Mouse (Mus musculus) intestine, embryonic 14.5 days (tissue): Measurements from ENCODE around the gene Pklr. TPM values are rescaled to one million over a fixed set of nuclear protein-coding genes. Genes with fewer than 3 reads are reported as not detected.

Experiments
- ATAC-seq: fragments of 200-750 bp; cut with Nextera tagmentation; replicated peaks from 2 replicates; pipeline ENCODE4 v1.8.0; 2017; ENCODE audit warnings: low read depth, moderate number of reproducible peaks, moderate TSS enrichment, moderate library complexity; ENCODE audit not compliant: low FRiP score, low TSS enrichment
- DNase-seq: peaks from one replicate; pipeline ENCODE4 v3.0.0-alpha.2; 2018; ENCODE audit warnings: low spot score
- H3K27ac ChIP-seq: fragments of 300-500 bp; sonication (generic); 2 replicates; pipeline ENCODE4 v1.5.1; 2014; ENCODE audit warnings: low read depth, mild to moderate bottlenecking, control low read depth
- H3K27me3 ChIP-seq: fragments of 300-500 bp; sonication (generic); replicated peaks from 2 replicates; pipeline ENCODE4 v1.6.1; 2014; ENCODE audit warnings: low read length, control low read depth; ENCODE audit not compliant: control insufficient read depth, insufficient read depth
- H3K36me3 ChIP-seq: fragments of 300-500 bp; sonication (generic); 2 replicates; pipeline ENCODE4 v1.6.1; 2014; ENCODE audit warnings: low read length, control low read depth; ENCODE audit not compliant: control insufficient read depth, insufficient read depth
- H3K4me1 ChIP-seq: fragments of 300-500 bp; sonication (generic); replicated peaks from 2 replicates; pipeline ENCODE4 v1.6.1; 2014; ENCODE audit warnings: low read length, control low read depth, mixed read lengths; ENCODE audit not compliant: control insufficient read depth, insufficient read depth
- H3K4me2 ChIP-seq: fragments of 300-500 bp; sonication (generic); 2 replicates; pipeline ENCODE4 v1.6.1; 2014; ENCODE audit warnings: low read length
- H3K4me3 ChIP-seq: fragments of 300-500 bp; sonication (generic); 2 replicates; pipeline ENCODE4 v1.5.1; 2014; ENCODE audit warnings: low read depth, low read length, control low read depth, mixed read lengths
- H3K9ac ChIP-seq: fragments of 300-500 bp; sonication (generic); 2 replicates; pipeline ENCODE4 v1.6.1; 2014; ENCODE audit warnings: mild to moderate bottlenecking, low read length
- H3K9me3 ChIP-seq: fragments of 300-500 bp; sonication (generic); 2 replicates; pipeline ENCODE4 v1.6.1; 2016; ENCODE audit warnings: low read length, control low read depth; ENCODE audit not compliant: control insufficient read depth
- WGBS: fragments of 180-500 bp; shearing (Covaris S2); extraction: QIAGEN DNeasy Blood & Tissue Kit; methylation state at CpG from one replicate; pipeline ENCODE4 v1.1.7; 2014; 5-methylcytosine and 5-hydroxymethylcytosine counted together
- polyA plus RNA-seq: library from polyadenylated mRNA; unstranded; fragments of >200 nt; fragmentation: Nextera tagmentation; extraction: Ambion mirVana; gene quantifications from 2 replicates; pipeline ENCODE4 v1.2.1, GENCODE M21; 2014

The Pklr gene
- polyA plus RNA-seq: 13.3 and 15.8 TPM in 2 replicates

DNA sequence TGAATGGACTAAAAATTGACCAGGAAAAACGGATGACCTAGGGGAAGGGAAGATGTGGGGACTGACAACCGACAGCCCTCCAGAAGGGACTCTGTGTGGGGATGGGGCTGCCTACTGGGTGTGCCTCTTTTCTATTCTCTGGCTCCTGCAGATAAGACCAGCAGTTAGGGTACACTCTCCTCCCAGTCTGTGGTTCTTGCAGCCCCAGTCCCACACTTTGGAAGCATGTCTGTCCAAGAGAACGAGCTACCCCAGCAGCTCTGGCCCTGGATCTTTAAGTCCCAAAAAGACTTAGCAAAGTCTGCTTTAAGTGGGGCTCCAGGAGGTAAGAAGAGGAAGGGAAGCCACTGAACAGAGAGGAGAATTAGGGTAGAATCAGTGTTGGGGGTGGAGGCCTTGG is at the start of gene Pklr:
TSS of gene Pklr (plus strand) at position 185 of the 400 bp plus-strand sequence.
- no peak for DNase-seq
- Histone ChIP-seq H3K9me3 (no peaks in the 10 kb centered on the region), H3K36me3 (no peaks in the 10 kb centered on the region), H3K27ac (no peak within 1 kb of the TSS; the same call in 1 of the 2 replicates), H3K4me2 (peak within 1 kb of the TSS; percentile 30), H3K4me3 (no peak within 1 kb of the TSS), H3K27me3 (no peaks in the 10 kb centered on the region), H3K9ac (no peak within 1 kb of the TSS), H3K4me1 (0 out of 2 replicates have a peak, but pooled peaks cover 5% of the 10 kb centered on the region)
- 53% methylated on average over 3 of the region's 3 CpGs for WGBS
- no peak for ATAC-seq

DNA sequence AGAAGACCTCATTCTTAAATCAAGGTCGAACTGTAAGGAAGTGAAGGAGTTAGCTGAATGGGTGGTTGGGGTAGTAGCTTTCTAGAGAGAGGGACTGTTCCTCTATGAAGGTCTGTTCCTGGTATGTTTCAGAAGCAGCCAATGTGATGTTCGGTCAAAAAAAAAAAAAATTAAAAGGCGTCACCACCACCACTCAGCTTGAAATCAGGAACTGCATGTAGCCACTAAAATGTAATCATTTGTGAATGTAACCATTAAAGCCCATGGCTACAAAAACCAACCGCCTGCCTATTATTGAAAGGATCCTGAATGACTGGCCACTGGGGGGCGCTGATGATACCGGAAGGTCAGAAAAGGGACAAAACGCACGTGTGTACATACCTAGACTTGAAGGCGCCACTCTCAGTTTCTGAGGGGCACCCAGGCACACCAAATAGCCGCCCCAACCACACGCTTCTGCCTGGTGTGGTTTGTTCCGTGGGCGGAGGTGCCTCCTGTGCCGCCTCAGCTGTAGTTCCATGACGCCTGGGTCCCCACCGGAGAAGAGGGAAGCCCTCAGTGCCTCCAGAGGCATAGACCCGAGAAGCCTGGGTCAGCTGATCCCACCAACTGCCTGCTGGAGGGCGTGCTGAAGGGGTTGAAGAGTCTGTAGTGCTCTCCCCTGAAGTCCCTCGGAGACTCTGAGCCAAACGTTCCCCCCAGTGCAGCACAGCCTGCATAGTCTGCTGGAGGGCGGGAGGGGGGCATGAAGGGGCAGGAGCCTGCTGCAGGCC is 48.4 kb upstream of the Pklr start:
- Histone ChIP-seq H3K27ac (no peak overlapping the region), H3K4me2 (peak overlapping the region; percentile 33), H3K4me1 (peaks cover 10% of the 10 kb centered on the region; the same call in 1 of the 2 replicates), H3K9ac (no peak overlapping the region), H3K4me3 (no peak overlapping the region), H3K36me3 (0 out of 2 replicates have a peak, but pooled peaks cover 10% of the 10 kb centered on the region), H3K27me3 (peaks cover 15% of the 10 kb centered on the region), H3K9me3 (no peaks in the 10 kb centered on the region)
- WGBS: 27% methylated on average over 21 of the region's 21 CpGs
- DNase-seq: peak; percentile 92
- ATAC-seq: no peak

DNA sequence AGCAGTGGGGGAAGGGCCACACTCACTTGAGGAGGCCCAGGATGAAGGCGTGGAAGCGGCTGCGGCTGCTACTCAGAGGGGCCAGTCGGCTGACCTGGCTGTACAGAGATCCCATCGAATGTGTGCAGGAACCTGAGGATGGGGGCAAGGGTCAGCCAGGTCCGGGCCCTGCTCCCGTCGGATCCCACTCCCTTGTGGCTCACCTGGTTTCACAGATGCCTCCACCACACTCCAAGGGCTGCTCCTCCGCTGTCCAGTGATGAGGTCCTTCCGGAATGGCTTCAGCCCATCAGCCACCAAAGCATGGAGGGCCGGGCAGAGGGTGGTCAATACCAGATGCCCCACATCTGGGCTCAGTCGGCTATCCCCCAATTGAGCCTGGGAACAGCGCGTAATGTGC is 47.0 kb upstream of the Pklr start:
- no peak for DNase-seq
- 0 out of 2 replicates have a peak, but pooled peaks cover 10% of the 10 kb centered on the region for H3K36me3 ChIP-seq
- H3K4me2 ChIP-seq: peak overlapping the region; percentile 99
- peaks cover 13% of the 10 kb centered on the region; the same call in 1 of the 2 replicates for H3K4me1 ChIP-seq
- no peak overlapping the region for H3K27ac ChIP-seq
- H3K27me3 ChIP-seq: peaks cover 20% of the 10 kb centered on the region
- ATAC-seq: no peak
- no peak overlapping the region for H3K9ac ChIP-seq
- peak overlapping the region; percentile 59 for H3K4me3 ChIP-seq
- 54% methylated on average over 14 of the region's 14 CpGs for WGBS
- H3K9me3 ChIP-seq: no peaks in the 10 kb centered on the region

DNA sequence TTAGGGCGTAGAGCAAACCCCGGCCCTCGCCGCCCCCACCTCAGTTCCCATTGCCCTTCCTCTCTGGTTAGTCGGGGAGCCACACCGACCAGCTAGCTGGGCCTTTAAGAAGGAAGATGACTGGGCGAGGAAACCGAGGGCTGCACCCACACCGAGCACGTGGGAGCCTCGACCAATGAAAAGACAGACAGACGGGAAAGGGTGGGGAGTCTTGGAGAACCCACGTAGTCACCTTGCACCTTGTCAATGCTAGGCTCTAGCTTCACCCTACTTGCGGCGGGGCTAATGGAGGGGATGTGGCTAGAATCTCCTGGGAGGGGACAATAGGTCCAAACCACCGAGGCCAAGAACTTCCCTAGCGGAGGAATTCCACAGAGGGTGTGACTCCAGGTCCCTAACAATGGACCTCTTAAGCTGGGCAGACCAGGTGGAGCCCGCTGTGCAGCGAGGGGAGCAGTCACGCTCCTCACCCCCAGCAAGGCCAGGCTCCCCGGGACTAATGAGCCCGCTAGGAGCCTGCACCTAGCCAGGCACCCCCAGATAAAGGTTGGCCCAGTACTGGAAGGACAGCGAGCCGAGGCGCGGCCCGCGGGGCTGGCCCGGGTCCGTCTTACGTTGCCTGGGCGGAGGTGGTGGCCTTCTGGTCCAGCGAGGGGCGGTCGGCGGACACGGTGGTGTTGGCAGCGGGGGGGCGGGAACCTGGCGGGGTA is 45.9 kb upstream of the Pklr start:
- Histone ChIP-seq H3K9me3 (no peaks in the 10 kb centered on the region), H3K36me3 (peaks cover 13% of the 10 kb centered on the region), H3K27ac (peak overlapping the region; percentile 43), H3K4me3 (peak overlapping the region; percentile 59), H3K4me1 (peaks cover 13% of the 10 kb centered on the region; the same call in 1 of the 2 replicates), H3K27me3 (peaks cover 20% of the 10 kb centered on the region), H3K4me2 (peak overlapping the region; percentile 99), H3K9ac (peak overlapping the region; percentile 59)
- ATAC-seq: peak; percentile 80
- WGBS: under 1% methylated on average over 40 of the region's 40 CpGs
- peak; percentile 87 for DNase-seq

DNA sequence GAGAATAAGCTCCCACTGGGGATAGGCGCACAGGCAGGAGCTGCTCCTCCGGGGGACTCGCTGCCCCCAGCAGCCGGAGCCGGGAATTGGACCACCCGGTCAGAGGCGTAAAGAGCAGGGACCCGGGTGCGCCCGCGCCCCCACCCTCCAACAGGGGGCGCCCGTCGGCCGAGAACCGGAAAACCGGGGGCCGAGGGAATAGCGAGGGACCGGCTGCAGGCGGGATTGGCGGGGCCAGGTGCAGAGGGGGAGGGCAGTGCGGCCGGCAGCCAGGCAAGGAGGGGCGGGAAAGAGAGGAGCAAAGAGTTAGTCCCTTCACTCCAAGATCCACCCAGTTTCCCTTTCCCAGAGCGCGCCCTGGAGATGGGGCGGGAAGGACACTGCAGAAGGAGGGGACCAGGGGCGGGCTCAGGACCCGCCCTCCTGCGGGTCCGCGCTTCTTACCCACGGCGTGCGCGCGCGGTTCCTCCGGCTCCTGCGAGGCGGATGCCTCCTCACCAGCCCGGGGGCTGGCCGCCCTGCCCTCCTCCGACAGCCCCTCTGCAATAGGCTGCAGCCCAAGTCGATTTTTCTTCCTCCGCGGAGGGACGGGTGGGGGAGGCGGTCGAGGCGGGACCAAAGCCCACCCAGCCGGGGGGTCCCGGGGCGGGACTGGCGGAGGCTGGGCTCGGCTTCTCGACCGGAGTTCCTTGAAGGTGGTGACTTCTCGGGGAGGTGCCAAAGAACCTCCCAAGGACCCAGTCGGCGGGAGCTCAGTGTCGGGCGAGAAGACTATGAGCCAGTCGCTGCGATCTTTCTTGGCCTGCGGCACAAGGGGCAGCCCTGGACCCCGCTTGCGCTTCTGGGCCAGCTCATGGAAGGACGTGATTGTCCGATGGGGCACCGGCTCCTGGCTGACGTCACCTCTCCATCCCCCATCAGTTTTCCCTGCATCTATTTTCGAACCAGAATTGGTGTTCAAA is 45.0 kb upstream of the Pklr start:
- Histone ChIP-seq H3K4me2 (peak overlapping the region; percentile 99), H3K27ac (peak overlapping the region; percentile 43), H3K9ac (peak overlapping the region; percentile 59), H3K36me3 (peaks cover 23% of the 10 kb centered on the region), H3K9me3 (no peaks in the 10 kb centered on the region), H3K27me3 (peaks cover 20% of the 10 kb centered on the region), H3K4me3 (peak overlapping the region; percentile 59), H3K4me1 (peaks cover 13% of the 10 kb centered on the region; the same call in 1 of the 2 replicates)
- DNase-seq: peak; percentile 94
- ATAC-seq: peak; percentile 76
- WGBS: under 1% methylated on average over 61 of the region's 74 CpGs

DNA sequence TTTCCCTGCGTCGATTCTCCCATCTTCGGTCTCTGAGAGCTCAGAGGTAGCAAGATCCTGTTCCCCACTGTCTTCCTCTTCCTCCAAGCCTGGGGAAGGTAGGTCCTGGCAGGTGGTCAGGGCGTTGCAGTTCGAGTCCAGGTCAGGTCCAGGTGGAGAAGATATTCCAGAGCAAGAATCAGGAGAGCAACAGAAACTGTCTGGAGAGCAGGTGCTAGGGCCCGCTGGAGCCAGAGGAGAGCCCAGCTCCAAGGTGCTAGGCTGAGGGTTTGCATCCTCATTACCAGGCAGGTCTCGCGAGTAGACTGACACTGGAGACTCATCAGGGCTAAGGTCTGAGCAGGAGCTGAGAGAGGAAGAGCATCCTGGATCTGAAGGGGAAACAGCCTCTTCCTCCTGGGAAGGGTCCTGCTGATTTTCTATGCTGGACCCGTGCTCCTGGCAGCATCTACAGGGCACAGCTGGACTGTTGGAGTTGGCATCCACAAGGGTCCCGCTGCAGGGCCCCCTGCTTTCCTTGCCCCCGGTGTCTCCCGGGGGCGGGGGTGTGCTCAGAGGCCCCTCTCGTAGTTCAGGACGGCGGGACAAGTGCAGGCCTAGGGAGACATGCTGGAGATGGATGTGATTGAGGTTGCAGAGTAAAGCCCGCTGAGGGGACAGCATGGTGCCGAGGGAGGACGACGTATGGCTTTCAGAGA is 44.0 kb upstream of the Pklr start:
- Histone ChIP-seq H3K4me3 (peak overlapping the region; percentile 59; the same call in 1 of the 2 replicates), H3K4me2 (peak overlapping the region; percentile 99), H3K9me3 (no peaks in the 10 kb centered on the region), H3K4me1 (peaks cover 13% of the 10 kb centered on the region; the same call in 1 of the 2 replicates), H3K36me3 (peaks cover 27% of the 10 kb centered on the region), H3K27ac (no peak overlapping the region), H3K27me3 (peaks cover 20% of the 10 kb centered on the region), H3K9ac (no peak overlapping the region)
- DNase-seq (peak; percentile 58), ATAC-seq (no peak)
- WGBS: 16% methylated on average over 20 of the region's 20 CpGs

DNA sequence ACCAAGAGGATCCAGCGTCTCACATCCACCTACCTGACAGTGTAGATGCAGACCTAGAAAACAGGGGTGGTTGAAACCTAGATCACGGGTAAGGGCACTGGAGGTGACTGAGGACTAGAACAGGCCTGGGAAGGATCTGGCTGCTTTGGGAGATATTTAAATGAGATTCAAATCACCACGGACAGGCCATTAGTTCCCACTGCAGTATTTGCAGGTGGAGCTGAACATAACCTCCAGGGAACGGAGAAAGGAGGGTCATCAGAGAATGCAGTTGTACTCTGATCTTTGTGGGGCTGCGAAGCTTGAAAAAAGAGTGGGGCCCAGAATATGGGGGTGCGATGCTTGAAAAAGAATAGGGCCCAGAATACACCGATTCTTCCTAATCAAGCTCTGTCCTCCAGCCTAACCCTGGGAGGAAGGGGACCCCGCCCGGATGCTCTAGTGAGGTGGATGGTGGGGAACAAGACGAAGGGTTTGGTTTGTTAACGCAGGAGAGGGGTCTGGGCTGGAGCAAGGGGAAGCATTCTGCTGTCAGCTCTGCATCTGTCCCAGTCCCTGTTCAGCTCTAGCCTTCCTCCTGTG is 43.3 kb upstream of the Pklr start:
- H3K4me1 ChIP-seq: peaks cover 11% of the 10 kb centered on the region; the same call in 1 of the 2 replicates
- DNase-seq: no peak
- peak overlapping the region; percentile 11; the same call in 1 of the 2 replicates for H3K9ac ChIP-seq
- peaks cover 20% of the 10 kb centered on the region for H3K27me3 ChIP-seq
- peak overlapping the region; percentile 44 for H3K4me2 ChIP-seq
- H3K27ac ChIP-seq: no peak overlapping the region
- H3K4me3 ChIP-seq: peak overlapping the region; percentile 29
- peaks cover 34% of the 10 kb centered on the region for H3K36me3 ChIP-seq
- no peak for ATAC-seq
- 26% methylated on average over 11 of the region's 11 CpGs for WGBS
- no peaks in the 10 kb centered on the region for H3K9me3 ChIP-seq
